Mouse (Mus musculus) forebrain, embryonic 15.5 days (tissue): Measurements from ENCODE around the gene Kit. TPM values are rescaled to one million over a fixed set of nuclear protein-coding genes. Genes with fewer than 3 reads are reported as not detected.

ENCODE experiments used
- ATAC-seq: fragments of 200-750 bp; cut with Nextera tagmentation; replicated peaks from 2 replicates; pipeline ENCODE4 v1.8.0; 2017; ENCODE audit warnings: mild to moderate bottlenecking, moderate TSS enrichment, moderate library complexity
- H3K27ac ChIP-seq: fragments of 300-500 bp; sonication (generic); replicated peaks from 2 replicates; pipeline ENCODE4 v1.5.1; 2015; ENCODE audit warnings: mild to moderate bottlenecking, inconsistent platforms
- H3K27me3 ChIP-seq: fragments of 300-500 bp; sonication (generic); 2 replicates; pipeline ENCODE4 v1.6.1; 2015; ENCODE audit warnings: inconsistent platforms
- H3K36me3 ChIP-seq: fragments of 300-500 bp; sonication (generic); 2 replicates; pipeline ENCODE4 v1.6.1; 2015; ENCODE audit warnings: mild to moderate bottlenecking, inconsistent platforms
- H3K4me1 ChIP-seq: fragments of 300-500 bp; sonication (generic); 2 replicates; pipeline ENCODE4 v1.6.1; 2015; ENCODE audit warnings: inconsistent platforms
- H3K4me2 ChIP-seq: fragments of 300-500 bp; sonication (generic); replicated peaks from 2 replicates; pipeline ENCODE4 v1.6.1; 2015; ENCODE audit warnings: mild to moderate bottlenecking, inconsistent platforms
- H3K4me3 ChIP-seq: fragments of 300-500 bp; sonication (generic); 2 replicates; pipeline ENCODE4 v1.5.1; 2015; ENCODE audit warnings: mild to moderate bottlenecking, inconsistent platforms
- H3K9ac ChIP-seq: fragments of 300-500 bp; sonication (generic); replicated peaks from 2 replicates; pipeline ENCODE4 v1.6.1; 2015; ENCODE audit warnings: mild to moderate bottlenecking, inconsistent platforms
- H3K9me3 ChIP-seq: fragments of 300-500 bp; sonication (generic); 2 replicates; pipeline ENCODE4 v1.6.1; 2016; ENCODE audit warnings: inconsistent platforms
- WGBS: fragments of 180-500 bp; shearing (Covaris S2); methylation state at CpG from one replicate; pipeline ENCODE4 v1.1.7; 2015; ENCODE audit warnings: mixed read lengths; 5-methylcytosine and 5-hydroxymethylcytosine counted together
- polyA plus RNA-seq: library from polyadenylated mRNA; unstranded; fragments of >200 nt; fragmentation: Nextera tagmentation; extraction: Ambion mirVana; gene quantifications from 2 replicates; pipeline ENCODE4 v1.2.1, GENCODE M21; 2015

The Kit gene
- polyA plus RNA-seq, 1 experiment from 2014 or later: 31.8 TPM

DNA sequence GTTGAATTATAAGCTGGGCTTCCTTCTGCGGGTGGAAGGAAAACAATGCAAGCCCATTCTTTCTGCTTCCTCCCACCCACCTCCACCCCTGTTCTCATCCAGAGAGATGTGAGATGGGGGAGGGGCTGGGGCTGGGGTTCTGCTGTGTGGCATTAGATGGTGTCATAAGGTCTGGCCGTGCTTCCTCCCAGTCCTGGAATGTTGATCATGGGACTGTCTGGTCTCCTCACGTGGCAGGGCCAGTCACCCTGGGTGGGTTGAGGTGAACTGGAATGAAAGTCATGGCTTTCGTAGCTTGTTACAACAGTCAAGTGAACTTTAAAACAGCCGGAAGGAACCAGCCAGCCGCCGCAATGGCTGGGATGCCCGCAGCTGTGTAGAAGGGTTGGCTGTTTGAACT is 78.7 kb downstream of the Kit start:
- no peak overlapping the region for H3K27ac ChIP-seq
- H3K4me2 ChIP-seq: no peak overlapping the region
- 96% methylated on average over 8 of the region's 8 CpGs for WGBS
- no peaks in the 10 kb centered on the region for H3K9me3 ChIP-seq
- H3K4me1 ChIP-seq: peaks cover 6% of the 10 kb centered on the region
- no peak for ATAC-seq
- no peaks in the 10 kb centered on the region for H3K27me3 ChIP-seq
- no peak overlapping the region for H3K9ac ChIP-seq
- peaks cover 9% of the 10 kb centered on the region for H3K36me3 ChIP-seq
- no peak overlapping the region for H3K4me3 ChIP-seq

- no peaks in the 10 kb centered on the region for H3K27me3 ChIP-seq
- peaks cover 8% of the 10 kb centered on the region for H3K36me3 ChIP-seq
- no peaks in the 10 kb centered on the region for H3K9me3 ChIP-seq
- H3K9ac ChIP-seq: no peak overlapping the region
- H3K27ac ChIP-seq: no peak overlapping the region
- no peak overlapping the region for H3K4me3 ChIP-seq
- no peak overlapping the region for H3K4me2 ChIP-seq
- WGBS: 95% methylated on average over 6 of the region's 6 CpGs
- H3K4me1 ChIP-seq: no peaks in the 10 kb centered on the region
- no peak for ATAC-seq
These were observed 83.9 kb downstream of the Kit start for GRCm38 (mm10) chr5:75658575-75658974.

GRCm38 (mm10) chr5:75660342-75660741 is 85.6 kb downstream of the Kit start:
- no peaks in the 10 kb centered on the region for H3K4me1 ChIP-seq
- H3K36me3 ChIP-seq: no peaks in the 10 kb centered on the region
- 98% methylated on average over 27 of the region's 27 CpGs for WGBS
- H3K9ac ChIP-seq: no peak overlapping the region
- ATAC-seq: no peak
- H3K9me3 ChIP-seq: no peaks in the 10 kb centered on the region
- H3K27me3 ChIP-seq: no peaks in the 10 kb centered on the region
- no peak overlapping the region for H3K4me2 ChIP-seq
- no peak overlapping the region for H3K27ac ChIP-seq
- no peak overlapping the region for H3K4me3 ChIP-seq

- Histone ChIP-seq H3K9ac (no peak overlapping the region), H3K27me3 (no peaks in the 10 kb centered on the region), H3K36me3 (no peaks in the 10 kb centered on the region), H3K4me2 (no peak overlapping the region), H3K4me3 (no peak overlapping the region), H3K9me3 (no peaks in the 10 kb centered on the region), H3K27ac (no peak overlapping the region), H3K4me1 (no peaks in the 10 kb centered on the region)
- ATAC-seq: no peak
- WGBS: 57% methylated on average over 12 of the region's 12 CpGs
These were observed 87.8 kb downstream of the Kit start for GRCm38 (mm10) chr5:75662466-75662865.

- H3K9ac ChIP-seq: no peak overlapping the region
- no peak overlapping the region for H3K4me2 ChIP-seq
- H3K4me1 ChIP-seq: no peaks in the 10 kb centered on the region
- H3K36me3 ChIP-seq: no peaks in the 10 kb centered on the region
- 92% methylated on average over 2 of the region's 2 CpGs for WGBS
- no peak overlapping the region for H3K4me3 ChIP-seq
- no peaks in the 10 kb centered on the region for H3K27me3 ChIP-seq
- no peaks in the 10 kb centered on the region for H3K9me3 ChIP-seq
- no peak overlapping the region for H3K27ac ChIP-seq
- no peak for ATAC-seq
These were observed 89.1 kb downstream of the Kit start for GRCm38 (mm10) chr5:75663768-75664167.

DNA sequence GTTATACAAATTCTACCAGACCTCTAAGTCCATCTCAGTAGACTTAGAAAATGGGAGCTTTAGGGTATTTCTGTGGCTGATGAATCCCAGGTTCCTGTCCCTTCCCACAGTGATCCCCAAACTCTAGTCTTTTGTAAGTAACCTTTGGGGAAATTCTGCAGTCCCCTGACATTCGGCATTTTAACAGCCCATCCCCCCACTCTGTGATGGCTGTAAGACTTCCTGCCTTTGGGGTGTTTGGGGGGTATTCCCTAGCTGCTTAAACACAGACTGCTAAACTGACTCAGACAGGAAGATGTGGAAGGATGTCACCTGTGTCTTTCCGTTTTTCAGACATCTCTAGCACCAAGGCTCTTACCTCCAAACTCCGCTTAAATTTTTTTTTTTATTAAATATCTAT is 92.4 kb downstream of the Kit start:
- H3K27ac ChIP-seq: no peak overlapping the region

GRCm38 (mm10) chr5:75671136-75671788 is 96.5 kb downstream of the Kit start:
- Histone ChIP-seq H3K4me3 (no peak overlapping the region), H3K4me2 (no peak overlapping the region), H3K9me3 (no peaks in the 10 kb centered on the region), H3K27me3 (no peaks in the 10 kb centered on the region), H3K4me1 (no peaks in the 10 kb centered on the region), H3K9ac (no peak overlapping the region), H3K27ac (no peak overlapping the region), H3K36me3 (no peaks in the 10 kb centered on the region)
- 93% methylated on average over 5 of the region's 5 CpGs for WGBS
- ATAC-seq: no peak

More for the DNA sequence above, 92.4 kb downstream of the Kit start:
- no peak overlapping the region for H3K9ac ChIP-seq
- H3K4me2 ChIP-seq: no peak overlapping the region
- no peaks in the 10 kb centered on the region for H3K4me1 ChIP-seq
- no peaks in the 10 kb centered on the region for H3K36me3 ChIP-seq
- H3K27me3 ChIP-seq: no peaks in the 10 kb centered on the region
- H3K4me3 ChIP-seq: no peak overlapping the region
- 69% methylated on average over 3 of the region's 3 CpGs for WGBS
- ATAC-seq: no peak
- no peaks in the 10 kb centered on the region for H3K9me3 ChIP-seq

- Histone ChIP-seq H3K4me3 (no peak overlapping the region), H3K4me1 (no peaks in the 10 kb centered on the region), H3K27me3 (no peaks in the 10 kb centered on the region), H3K9me3 (no peaks in the 10 kb centered on the region), H3K36me3 (no peaks in the 10 kb centered on the region), H3K27ac (no peak overlapping the region), H3K4me2 (no peak overlapping the region), H3K9ac (no peak overlapping the region)
- WGBS: 82% methylated on average over 3 of the region's 3 CpGs
- no peak for ATAC-seq
These were observed 101.3 kb downstream of the Kit start for GRCm38 (mm10) chr5:75676024-75676423.

DNA sequence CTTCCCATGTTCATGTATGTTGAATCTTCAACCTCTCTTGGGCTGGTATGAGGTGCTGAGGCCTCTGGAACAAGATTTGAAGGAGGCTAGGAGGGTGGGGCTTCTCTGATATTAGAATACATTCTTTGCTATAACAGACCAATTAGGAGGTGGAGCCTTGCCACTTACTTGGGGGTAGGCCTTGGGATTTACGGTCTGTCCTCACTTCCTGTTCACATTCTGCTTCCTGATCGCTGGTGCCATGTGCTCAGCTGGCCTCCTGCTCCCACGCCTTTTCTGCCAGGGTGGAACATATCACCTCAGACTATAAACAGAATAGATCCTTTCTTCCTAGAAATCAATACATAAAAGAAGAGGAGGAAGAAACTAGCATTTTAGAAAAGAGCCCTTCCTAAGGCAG is 105.2 kb downstream of the Kit start:
- Histone ChIP-seq H3K9me3 (no peaks in the 10 kb centered on the region), H3K4me3 (no peak overlapping the region), H3K27me3 (no peaks in the 10 kb centered on the region), H3K36me3 (no peaks in the 10 kb centered on the region), H3K4me1 (no peaks in the 10 kb centered on the region), H3K9ac (no peak overlapping the region), H3K4me2 (no peak overlapping the region), H3K27ac (no peak overlapping the region)
- no peak for ATAC-seq
- 94% methylated on average over 3 of the region's 3 CpGs for WGBS

DNA sequence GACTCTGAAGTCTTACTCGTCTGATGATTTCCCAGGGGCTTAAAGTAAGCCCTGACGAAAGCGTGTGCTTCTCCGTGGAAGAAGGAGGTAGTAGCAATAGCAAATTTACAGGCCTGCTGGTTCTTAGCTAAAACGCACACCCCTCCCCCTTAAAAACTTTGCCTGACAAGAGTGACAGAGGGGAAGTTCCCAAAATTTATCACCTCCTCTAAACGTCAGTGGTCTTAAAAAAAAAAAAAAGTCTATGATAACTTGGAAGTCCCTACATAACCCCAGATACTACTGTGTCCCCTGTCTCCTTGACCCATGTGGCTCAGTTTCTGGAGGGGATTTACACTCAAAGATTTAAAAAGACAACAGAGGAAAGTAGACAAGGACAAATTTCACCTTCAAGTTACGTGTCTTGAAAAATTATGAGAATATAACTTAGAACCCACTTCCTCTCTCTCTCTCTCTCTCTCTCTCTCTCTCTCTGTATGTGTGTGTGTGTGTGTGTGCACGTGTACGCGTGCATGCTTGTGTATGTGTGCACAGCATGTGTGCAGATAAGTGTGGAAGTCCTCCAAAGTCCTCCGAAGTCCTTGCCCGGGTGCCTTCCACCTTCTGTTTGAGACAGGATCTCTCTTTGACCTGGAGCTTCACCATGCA is 120.6 kb downstream of the Kit start:
- H3K4me3 ChIP-seq: no peak overlapping the region
- 84% methylated on average over 12 of the region's 12 CpGs for WGBS
- H3K36me3 ChIP-seq: no peaks in the 10 kb centered on the region
- H3K4me1 ChIP-seq: peaks cover 13% of the 10 kb centered on the region
- H3K9me3 ChIP-seq: no peaks in the 10 kb centered on the region
- H3K27me3 ChIP-seq: no peaks in the 10 kb centered on the region
- H3K9ac ChIP-seq: no peak overlapping the region
- H3K27ac ChIP-seq: no peak overlapping the region
- no peak for ATAC-seq
- no peak overlapping the region for H3K4me2 ChIP-seq

DNA sequence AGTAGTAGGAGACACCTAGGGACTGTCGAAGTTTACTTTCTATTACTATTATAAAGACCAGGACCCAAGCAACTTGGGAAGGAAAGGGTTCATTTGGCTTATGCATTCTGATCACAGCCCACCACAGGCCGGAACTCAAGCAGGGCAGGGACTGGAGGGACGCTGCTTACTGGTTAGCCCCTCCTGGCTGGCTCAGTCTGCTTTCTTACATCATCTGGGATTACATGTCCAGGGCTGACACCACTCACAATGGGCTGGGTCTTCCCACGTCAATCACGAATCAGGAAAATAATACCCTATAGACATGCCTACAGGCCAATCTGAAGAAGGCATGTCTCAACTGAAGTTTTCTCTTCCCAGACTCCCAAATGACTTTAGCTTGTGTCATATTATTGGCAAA is 122.2 kb downstream of the Kit start:
- WGBS: 45% methylated on average over 5 of the region's 5 CpGs
- Histone ChIP-seq H3K4me3 (no peak overlapping the region), H3K4me2 (no peak overlapping the region), H3K9me3 (no peaks in the 10 kb centered on the region), H3K36me3 (no peaks in the 10 kb centered on the region), H3K27ac (no peak overlapping the region), H3K9ac (no peak overlapping the region), H3K4me1 (peaks cover 13% of the 10 kb centered on the region), H3K27me3 (no peaks in the 10 kb centered on the region)
- ATAC-seq: no peak

- Histone ChIP-seq H3K27me3 (no peaks in the 10 kb centered on the region), H3K4me3 (no peak overlapping the region), H3K36me3 (no peaks in the 10 kb centered on the region), H3K27ac (no peak overlapping the region), H3K4me2 (no peak overlapping the region), H3K9ac (no peak overlapping the region), H3K9me3 (no peaks in the 10 kb centered on the region), H3K4me1 (peaks cover 13% of the 10 kb centered on the region)
- ATAC-seq: no peak
- WGBS: 91% methylated on average over 8 of the region's 8 CpGs
These were observed 123.8 kb downstream of the Kit start for GRCm38 (mm10) chr5:75698556-75698955.

GRCm38 (mm10) chr5:75699081-75699480 is 124.4 kb downstream of the Kit start:
- H3K4me3 ChIP-seq: no peak overlapping the region
- no peak overlapping the region for H3K9ac ChIP-seq
- ATAC-seq: no peak
- no peak overlapping the region for H3K27ac ChIP-seq
- 63% methylated on average over 7 of the region's 7 CpGs for WGBS
- H3K9me3 ChIP-seq: no peaks in the 10 kb centered on the region
- no peaks in the 10 kb centered on the region for H3K36me3 ChIP-seq
- H3K4me2 ChIP-seq: no peak overlapping the region; the same call in 1 of the 2 replicates
- peaks cover 13% of the 10 kb centered on the region for H3K4me1 ChIP-seq
- no peaks in the 10 kb centered on the region for H3K27me3 ChIP-seq
